Mouse (Mus musculus) embryonic facial prominence, embryonic 10.5 days (tissue): Measurements from ENCODE around the gene Ralgps1. TPM values are rescaled to one million over a fixed set of nuclear protein-coding genes. Genes with fewer than 3 reads are reported as not detected.
A peak's percentile ranks its signal among the peaks of the same experiment; 100 is the strongest.

Experiments
- DNase-seq: peaks from one replicate; pipeline ENCODE4 v3.0.0-alpha.2; 2017; ENCODE audit warnings: low spot score
- H3K27ac ChIP-seq: fragments of 300-500 bp; sonication (generic); replicated peaks from 2 replicates; pipeline ENCODE4 v1.5.1; 2016; ENCODE audit warnings: mild to moderate bottlenecking
- H3K27me3 ChIP-seq: fragments of 300-500 bp; sonication (generic); replicated peaks from 2 replicates; pipeline ENCODE4 v1.6.1; 2016; ENCODE audit warnings: low read depth, mild to moderate bottlenecking; ENCODE audit not compliant: poor library complexity, severe bottlenecking
- H3K36me3 ChIP-seq: fragments of 300-500 bp; sonication (generic); replicated peaks from 2 replicates; pipeline ENCODE4 v1.6.1; 2016; ENCODE audit warnings: mild to moderate bottlenecking, moderate library complexity
- H3K4me1 ChIP-seq: fragments of 300-500 bp; sonication (generic); 2 replicates; pipeline ENCODE4 v1.6.1; 2016
- H3K4me3 ChIP-seq: fragments of 300-500 bp; sonication (generic); 2 replicates; pipeline ENCODE4 v1.5.1; 2016; ENCODE audit warnings: mild to moderate bottlenecking, moderate library complexity
- H3K9me3 ChIP-seq: fragments of 300-500 bp; sonication (generic); 2 replicates; pipeline ENCODE4 v1.6.1; 2016; ENCODE audit warnings: mild to moderate bottlenecking
- WGBS: fragments of 180-500 bp; shearing (Covaris S2); methylation state at CpG from one replicate; pipeline ENCODE4 v1.1.7; 2016; 5-methylcytosine and 5-hydroxymethylcytosine counted together
- polyA plus RNA-seq: library from polyadenylated mRNA; unstranded; fragments of >200 nt; fragmentation: Nextera tagmentation; extraction: Ambion mirVana; gene quantifications from 2 replicates; pipeline ENCODE4 v1.2.1, GENCODE M21; 2016

Gene Ralgps1
- polyA plus RNA-seq, 1 experiment from 2014 or later = 4.8 TPM

GRCm38 (mm10) chr2:33267075-33267474 is 104.2 kb downstream of the Ralgps1 start:
- WGBS = 83% methylated on average over 1 of the region's 1 CpGs
- Histone ChIP-seq H3K36me3 (no peaks in the 10 kb centered on the region), H3K4me1 (peaks cover 30% of the 10 kb centered on the region), H3K27me3 (no peaks in the 10 kb centered on the region), H3K27ac (no peak overlapping the region), H3K9me3 (no peaks in the 10 kb centered on the region), H3K4me3 (no peak overlapping the region)
- DNase-seq = no peak

GRCm38 (mm10) chr2:33265793-33266192 is 105.5 kb downstream of the Ralgps1 start:
- DNase-seq = no peak
- Histone ChIP-seq H3K36me3 (no peaks in the 10 kb centered on the region), H3K4me1 (peaks cover 24% of the 10 kb centered on the region), H3K27ac (no peak overlapping the region), H3K9me3 (no peaks in the 10 kb centered on the region), H3K4me3 (no peak overlapping the region), H3K27me3 (no peaks in the 10 kb centered on the region)
- WGBS = 70% methylated on average over 3 of the region's 3 CpGs

GRCm38 (mm10) chr2:33261475-33261874 is 109.8 kb downstream of the Ralgps1 start:
- 88% methylated on average over 3 of the region's 3 CpGs for WGBS

GRCm38 (mm10) chr2:33260772-33261171 is 110.5 kb downstream of the Ralgps1 start:
- 89% methylated on average over 8 of the region's 8 CpGs for WGBS
- Histone ChIP-seq H3K9me3 (no peaks in the 10 kb centered on the region), H3K27me3 (no peaks in the 10 kb centered on the region), H3K4me1 (peaks cover 18% of the 10 kb centered on the region), H3K36me3 (no peaks in the 10 kb centered on the region), H3K27ac (no peak overlapping the region), H3K4me3 (no peak overlapping the region)
- DNase-seq = no peak

More at GRCm38 (mm10) chr2:33261475-33261874, 109.8 kb downstream of the Ralgps1 start:
- Histone ChIP-seq H3K36me3 (no peaks in the 10 kb centered on the region), H3K27me3 (no peaks in the 10 kb centered on the region), H3K9me3 (no peaks in the 10 kb centered on the region), H3K4me1 (peaks cover 21% of the 10 kb centered on the region), H3K27ac (no peak overlapping the region), H3K4me3 (no peak overlapping the region)
- no peak for DNase-seq

- Histone ChIP-seq H3K27ac (no peak overlapping the region), H3K4me1 (peaks cover 26% of the 10 kb centered on the region), H3K27me3 (no peaks in the 10 kb centered on the region), H3K36me3 (no peaks in the 10 kb centered on the region), H3K9me3 (no peaks in the 10 kb centered on the region), H3K4me3 (no peak overlapping the region)
- no peak for DNase-seq
- 92% methylated on average over 3 of the region's 3 CpGs for WGBS
Measured at GRCm38 (mm10) chr2:33256769-33257537, 114.3 kb downstream of the Ralgps1 start.

- Histone ChIP-seq H3K27me3 (no peaks in the 10 kb centered on the region), H3K4me1 (peaks cover 51% of the 10 kb centered on the region), H3K27ac (no peak overlapping the region), H3K9me3 (no peaks in the 10 kb centered on the region), H3K36me3 (no peaks in the 10 kb centered on the region), H3K4me3 (no peak overlapping the region)
- WGBS = 89% methylated on average over 9 of the region's 9 CpGs
- no peak for DNase-seq
Measured at GRCm38 (mm10) chr2:33254318-33254985, 116.8 kb downstream of the Ralgps1 start.

GRCm38 (mm10) chr2:33253572-33254190 is 117.6 kb downstream of the Ralgps1 start:
- H3K4me1 ChIP-seq = peaks cover 54% of the 10 kb centered on the region
- no peaks in the 10 kb centered on the region; the same call in 1 of the 2 replicates for H3K36me3 ChIP-seq
- no peaks in the 10 kb centered on the region for H3K9me3 ChIP-seq
- 82% methylated on average over 4 of the region's 4 CpGs for WGBS
- no peak overlapping the region for H3K27ac ChIP-seq
- H3K4me3 ChIP-seq = no peak overlapping the region
- no peaks in the 10 kb centered on the region for H3K27me3 ChIP-seq
- DNase-seq = no peak

DNA sequence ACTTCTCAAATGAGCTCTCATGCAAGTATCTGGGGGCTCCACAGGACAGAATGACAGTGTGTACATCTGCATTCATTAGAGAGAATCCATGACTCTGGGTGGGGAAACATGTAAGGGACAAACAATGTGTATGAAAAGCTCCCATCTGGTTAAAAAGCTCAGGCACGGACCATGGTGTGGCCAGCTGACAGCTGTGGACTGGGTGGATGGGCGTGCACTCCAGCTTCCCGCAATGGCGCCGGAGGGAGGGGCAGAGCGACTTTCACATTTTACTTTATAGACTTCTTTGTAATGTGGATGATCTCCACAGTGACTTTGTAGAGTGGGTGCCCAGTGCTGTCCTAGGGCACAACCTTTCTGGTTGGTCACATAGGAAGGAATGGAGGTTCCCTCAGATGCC is 118.5 kb downstream of the Ralgps1 start:
- Histone ChIP-seq H3K4me3 (no peak overlapping the region), H3K27ac (no peak overlapping the region), H3K36me3 (peaks cover under 1% of the 10 kb centered on the region; the same call in 1 of the 2 replicates), H3K4me1 (peaks cover 54% of the 10 kb centered on the region), H3K9me3 (no peaks in the 10 kb centered on the region), H3K27me3 (no peaks in the 10 kb centered on the region)
- no peak for DNase-seq
- WGBS = 91% methylated on average over 6 of the region's 6 CpGs

DNA sequence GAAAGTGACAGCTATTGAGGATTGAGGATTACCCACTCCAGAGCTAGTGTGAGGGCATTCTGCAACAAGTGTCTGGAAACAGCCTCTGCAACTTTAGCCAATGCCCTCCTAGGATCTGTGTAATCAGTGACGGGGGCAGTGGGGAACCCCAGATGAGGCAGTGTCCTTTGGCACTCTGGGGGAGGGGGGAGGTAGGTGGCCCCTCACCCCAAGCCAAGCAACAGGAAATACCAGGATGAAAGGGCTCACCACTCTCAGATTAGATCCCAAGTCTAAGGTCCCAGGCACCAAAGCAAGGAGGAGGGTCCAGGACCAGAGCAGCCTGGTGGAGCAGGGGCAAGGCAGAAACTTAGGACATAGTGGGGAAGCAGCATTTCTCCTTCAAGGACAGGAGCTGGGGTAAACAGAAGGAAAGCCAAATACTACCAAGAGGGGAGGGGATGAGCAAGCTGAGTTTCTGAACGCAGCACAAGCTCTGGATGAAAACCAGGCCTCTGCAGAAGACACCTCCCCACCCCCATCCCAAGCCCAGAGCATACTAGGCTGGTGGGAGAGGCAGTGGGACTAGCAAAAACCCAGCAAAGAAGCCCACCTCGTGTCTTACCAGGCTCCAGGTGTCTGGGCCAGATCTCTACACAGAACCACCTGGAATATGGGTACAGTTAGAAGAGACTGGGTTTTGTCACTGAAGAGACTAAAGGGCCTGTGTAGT is 121.2 kb downstream of the Ralgps1 start:
- peaks cover 50% of the 10 kb centered on the region for H3K4me1 ChIP-seq
- H3K36me3 ChIP-seq = peaks cover 26% of the 10 kb centered on the region
- peak overlapping the region; percentile 66; the same call in 1 of the 2 replicates for H3K27ac ChIP-seq
- H3K4me3 ChIP-seq = no peak overlapping the region
- WGBS = 53% methylated on average over 3 of the region's 3 CpGs
- H3K27me3 ChIP-seq = no peaks in the 10 kb centered on the region
- H3K9me3 ChIP-seq = no peaks in the 10 kb centered on the region
- DNase-seq = no peak

DNA sequence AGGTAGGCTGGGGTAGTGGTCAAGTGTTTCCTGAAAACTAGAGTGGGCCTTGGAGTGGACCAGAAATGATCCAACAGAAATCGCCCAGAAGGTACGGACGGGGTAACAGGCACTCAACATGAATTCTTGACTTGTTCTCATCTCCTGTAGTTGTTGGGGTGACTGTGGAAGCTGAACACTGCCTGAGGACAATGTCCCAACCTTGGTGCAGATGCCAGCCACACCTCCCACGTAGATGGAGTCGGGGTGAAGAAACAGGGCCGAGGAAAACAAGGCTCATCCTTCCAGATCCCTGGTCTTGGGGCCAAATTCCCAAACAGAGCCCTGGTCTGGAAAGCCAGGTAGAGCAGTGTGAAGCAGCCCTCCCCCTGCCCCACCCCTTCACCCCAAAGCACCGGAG is 122.7 kb downstream of the Ralgps1 start:
- no peak for DNase-seq
- peaks cover 39% of the 10 kb centered on the region for H3K4me1 ChIP-seq

GRCm38 (mm10) chr2:33246841-33247240 is 124.4 kb downstream of the Ralgps1 start:
- H3K27me3 ChIP-seq = no peaks in the 10 kb centered on the region
- no peak overlapping the region for H3K27ac ChIP-seq
- peaks cover 58% of the 10 kb centered on the region for H3K36me3 ChIP-seq
- no peak overlapping the region for H3K4me3 ChIP-seq
- DNase-seq = no peak
- WGBS = 74% methylated on average over 5 of the region's 5 CpGs
- H3K4me1 ChIP-seq = peaks cover 27% of the 10 kb centered on the region
- H3K9me3 ChIP-seq = no peaks in the 10 kb centered on the region

More for the DNA sequence above, 122.7 kb downstream of the Ralgps1 start:
- Histone ChIP-seq H3K9me3 (no peaks in the 10 kb centered on the region), H3K27ac (no peak overlapping the region), H3K36me3 (peaks cover 41% of the 10 kb centered on the region), H3K27me3 (no peaks in the 10 kb centered on the region), H3K4me3 (no peak overlapping the region)
- whole genome bisulfite sequencing = 90% methylated on average over 7 of the region's 7 CpGs

DNA sequence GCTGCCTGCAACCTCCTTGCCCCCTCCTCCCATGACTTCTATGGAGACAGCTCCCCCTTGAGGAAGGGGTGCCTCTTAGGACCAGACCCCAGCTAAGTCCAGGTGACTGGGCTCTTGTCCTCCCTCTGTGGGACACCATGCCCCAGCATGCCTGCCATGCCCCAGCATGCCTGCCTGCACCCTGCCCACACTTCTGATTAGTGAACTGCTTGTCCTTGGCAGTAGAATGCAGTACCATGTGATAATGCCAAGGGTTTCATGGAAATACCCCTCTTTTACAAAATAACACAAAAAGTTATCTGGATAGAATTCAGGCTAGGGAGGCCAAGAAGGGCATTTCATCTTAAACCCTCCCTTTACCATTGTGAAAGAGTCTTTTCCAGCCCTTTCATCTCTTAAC is 125.9 kb downstream of the Ralgps1 start:
- DNase-seq = no peak
- H3K36me3 ChIP-seq = peaks cover 65% of the 10 kb centered on the region
- H3K27ac ChIP-seq = no peak overlapping the region
- H3K9me3 ChIP-seq = no peaks in the 10 kb centered on the region
- H3K27me3 ChIP-seq = no peaks in the 10 kb centered on the region
- no peak overlapping the region for H3K4me3 ChIP-seq
- peaks cover 12% of the 10 kb centered on the region for H3K4me1 ChIP-seq
